Mouse (Mus musculus) midbrain, embryonic 14.5 days (tissue): Measurements from ENCODE around the gene Rnf4. TPM values are rescaled to one million over a fixed set of nuclear protein-coding genes. Genes with fewer than 3 reads are reported as not detected.

Experiments
- ATAC-seq: fragments of 200-750 bp; cut with Nextera tagmentation; 2 replicates; pipeline ENCODE4 v1.8.0; 2017; ENCODE audit warnings: moderate number of reproducible peaks, moderate library complexity; ENCODE audit not compliant: low FRiP score, low TSS enrichment
- DNase-seq: peaks from one replicate; pipeline ENCODE4 v3.0.0-alpha.2; 2015
- H3K27ac ChIP-seq: fragments of 300-500 bp; sonication (generic); replicated peaks from 2 replicates; pipeline ENCODE4 v1.5.1; 2014; ENCODE audit warnings: mild to moderate bottlenecking, low read depth, low read length, moderate library complexity
- H3K27me3 ChIP-seq: fragments of 300-500 bp; sonication (generic); 2 replicates; pipeline ENCODE4 v1.6.1; 2014; ENCODE audit warnings: low read length, control low read depth, mixed read lengths; ENCODE audit not compliant: control insufficient read depth, insufficient read depth
- H3K36me3 ChIP-seq: fragments of 300-500 bp; sonication (generic); 2 replicates; pipeline ENCODE4 v1.6.1; 2014; ENCODE audit warnings: low read length, control low read depth; ENCODE audit not compliant: control insufficient read depth, insufficient read depth
- H3K4me1 ChIP-seq: fragments of 300-500 bp; sonication (generic); 2 replicates; pipeline ENCODE4 v1.6.1; 2014; ENCODE audit warnings: mild to moderate bottlenecking, antibody characterized with exemption, low read length, control low read depth; ENCODE audit not compliant: control insufficient read depth, insufficient read depth
- H3K4me2 ChIP-seq: fragments of 300-500 bp; sonication (generic); 2 replicates; pipeline ENCODE4 v1.6.1; 2014; ENCODE audit warnings: mild to moderate bottlenecking, low read length, moderate library complexity
- H3K4me3 ChIP-seq: fragments of 300-500 bp; sonication (generic); replicated peaks from 2 replicates; pipeline ENCODE4 v1.5.1; 2014; ENCODE audit warnings: low read depth, low read length
- H3K9ac ChIP-seq: fragments of 300-500 bp; sonication (generic); replicated peaks from 2 replicates; pipeline ENCODE4 v1.6.1; 2014; ENCODE audit warnings: mild to moderate bottlenecking, low read length, moderate library complexity
- H3K9me3 ChIP-seq: fragments of 300-500 bp; sonication (generic); 2 replicates; pipeline ENCODE4 v1.6.1; 2016; ENCODE audit warnings: low read length, control low read depth, mixed read lengths; ENCODE audit not compliant: control insufficient read depth
- WGBS: fragments of 180-500 bp; shearing (Covaris S2); extraction: QIAGEN DNeasy Blood & Tissue Kit; methylation state at CpG from one replicate; pipeline ENCODE4 v1.1.7; 2014; 5-methylcytosine and 5-hydroxymethylcytosine counted together
- polyA plus RNA-seq: library from polyadenylated mRNA; unstranded; fragments of >200 nt; fragmentation: Nextera tagmentation; extraction: Ambion mirVana; gene quantifications from 2 replicates; pipeline ENCODE4 v1.2.1, GENCODE M21; 2014

Gene Rnf4
- polyA plus RNA-seq, 1 experiment from 2014 or later = 152 TPM

GRCm38 (mm10) chr5:34363115-34363514, 27.0 kb downstream of the Rnf4 start:
- Histone ChIP-seq H3K4me3 (no peak overlapping the region), H3K4me1 (no peaks in the 10 kb centered on the region), H3K36me3 (peaks cover 26% of the 10 kb centered on the region), H3K27ac (no peak overlapping the region), H3K4me2 (no peak overlapping the region), H3K9me3 (no peaks in the 10 kb centered on the region), H3K9ac (no peak overlapping the region), H3K27me3 (no peaks in the 10 kb centered on the region)
- DNase-seq (no peak), ATAC-seq (no peak)

DNA sequence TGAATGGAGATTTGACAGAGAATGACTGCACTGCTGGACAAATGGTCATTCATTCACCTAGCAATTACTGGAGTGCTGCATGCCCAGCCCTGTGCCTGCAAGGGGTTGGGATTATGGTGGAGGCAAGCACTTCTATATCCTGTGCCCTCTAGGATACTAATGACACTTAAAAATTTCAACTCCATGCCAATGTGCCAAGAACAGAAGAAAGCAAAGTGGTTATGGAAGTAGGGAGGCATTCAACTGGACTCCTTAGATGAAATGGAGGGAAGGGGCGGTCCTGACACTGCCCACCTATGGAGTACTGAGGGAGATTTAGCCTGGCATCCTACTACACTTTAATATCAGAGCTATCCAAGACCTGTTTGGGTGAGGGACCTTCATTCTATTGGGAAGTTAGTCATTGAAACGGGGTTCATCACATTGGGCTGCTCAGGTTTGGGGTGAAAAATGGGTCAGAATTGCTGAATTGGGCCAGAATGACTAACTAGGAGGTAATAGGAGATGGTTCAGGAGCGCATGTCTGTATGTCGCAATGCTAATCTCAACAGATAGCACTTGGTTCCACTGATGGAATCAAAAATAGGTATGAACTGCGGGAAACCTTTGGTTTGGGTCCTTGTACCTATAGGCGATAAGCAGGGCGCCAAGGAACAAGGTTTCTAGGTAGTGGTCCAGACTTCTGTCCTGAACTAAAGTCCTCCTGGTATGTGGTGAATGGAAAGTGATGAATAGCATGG, 32.6 kb downstream of the Rnf4 start:
- Histone ChIP-seq H3K4me2 (peak overlapping the region; percentile 62), H3K9ac (peak overlapping the region; percentile 60), H3K4me1 (peaks cover 14% of the 10 kb centered on the region), H3K27me3 (no peaks in the 10 kb centered on the region), H3K9me3 (no peaks in the 10 kb centered on the region), H3K36me3 (no peaks in the 10 kb centered on the region), H3K27ac (peak overlapping the region; percentile 90), H3K4me3 (peak overlapping the region; percentile 88)
- WGBS = 71% methylated on average over 7 of the region's 7 CpGs
- ATAC-seq = no peak
- no peak for DNase-seq

GRCm38 (mm10) chr5:34369341-34370021, 33.4 kb downstream of the Rnf4 start, which contains the start of gene Fam193a:
Gene Fam193a (plus strand): TSS chr5:34369933.
- peak within 1 kb of the TSS; percentile 90 for H3K27ac ChIP-seq
- no peaks in the 10 kb centered on the region for H3K27me3 ChIP-seq
- DNase-seq (peak; percentile 99), ATAC-seq (peak; percentile 100)
- peak within 1 kb of the TSS; percentile 89 for H3K9ac ChIP-seq
- peak within 1 kb of the TSS; percentile 73 for H3K4me2 ChIP-seq
- peaks cover 14% of the 10 kb centered on the region for H3K4me1 ChIP-seq
- under 1% methylated on average over 59 of the region's 64 CpGs for WGBS
- H3K36me3 ChIP-seq = no peaks in the 10 kb centered on the region
- peak within 1 kb of the TSS; percentile 88 for H3K4me3 ChIP-seq
- H3K9me3 ChIP-seq = no peaks in the 10 kb centered on the region

GRCm38 (mm10) chr5:34370022-34370823, 34.1 kb downstream of the Rnf4 start:
- no peaks in the 10 kb centered on the region for H3K36me3 ChIP-seq
- peak overlapping the region; percentile 89 for H3K9ac ChIP-seq
- peaks cover 17% of the 10 kb centered on the region for H3K4me1 ChIP-seq
- ATAC-seq = peak; percentile 7; the same call in 1 of the 2 replicates
- no peaks in the 10 kb centered on the region for H3K27me3 ChIP-seq
- peak overlapping the region; percentile 90 for H3K27ac ChIP-seq
- DNase-seq = peak; percentile 62
- peak overlapping the region; percentile 73 for H3K4me2 ChIP-seq
- WGBS = under 1% methylated on average over 113 of the region's 114 CpGs
- no peaks in the 10 kb centered on the region for H3K9me3 ChIP-seq
- H3K4me3 ChIP-seq = peak overlapping the region; percentile 88

DNA sequence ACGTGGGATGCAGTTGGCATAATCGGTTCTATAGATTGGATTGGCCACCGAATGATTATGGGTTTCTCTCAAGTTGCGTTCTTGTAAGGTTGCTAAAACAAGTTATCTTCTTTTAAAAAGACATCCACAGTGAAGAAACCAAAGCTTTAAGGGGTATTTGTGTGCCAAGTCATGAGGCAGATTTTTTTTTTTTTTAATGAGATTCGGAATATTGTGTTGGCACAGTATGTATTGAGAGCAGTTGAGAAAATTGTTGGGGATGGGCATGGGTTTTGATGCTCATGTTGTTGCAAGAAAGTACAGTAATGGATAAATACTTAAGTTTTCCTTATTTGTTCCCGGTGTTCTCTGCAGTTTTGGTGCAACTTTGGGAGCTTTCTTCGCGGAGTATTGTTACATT, 34.8 kb downstream of the Rnf4 start:
- 35% methylated on average over 8 of the region's 8 CpGs for WGBS
- peak overlapping the region; percentile 73 for H3K4me2 ChIP-seq
- H3K27ac ChIP-seq = peak overlapping the region; percentile 90
- ATAC-seq = no peak
- no peaks in the 10 kb centered on the region for H3K9me3 ChIP-seq
- H3K9ac ChIP-seq = peak overlapping the region; percentile 89
- H3K36me3 ChIP-seq = no peaks in the 10 kb centered on the region
- peak overlapping the region; percentile 88 for H3K4me3 ChIP-seq
- peaks cover 17% of the 10 kb centered on the region for H3K4me1 ChIP-seq
- DNase-seq = no peak
- H3K27me3 ChIP-seq = no peaks in the 10 kb centered on the region

GRCm38 (mm10) chr5:34372141-34372540, 36.1 kb downstream of the Rnf4 start:
- Histone ChIP-seq H3K27me3 (no peaks in the 10 kb centered on the region), H3K9ac (no peak overlapping the region), H3K27ac (no peak overlapping the region), H3K4me1 (peaks cover 17% of the 10 kb centered on the region), H3K4me2 (peak overlapping the region; percentile 0; the same call in 1 of the 2 replicates), H3K4me3 (no peak overlapping the region), H3K36me3 (no peaks in the 10 kb centered on the region), H3K9me3 (no peaks in the 10 kb centered on the region)
- ATAC-seq = no peak
- DNase-seq = no peak

GRCm38 (mm10) chr5:34372541-34372940, 36.5 kb downstream of the Rnf4 start:
- H3K9ac ChIP-seq = no peak overlapping the region
- no peaks in the 10 kb centered on the region for H3K9me3 ChIP-seq
- H3K4me3 ChIP-seq = no peak overlapping the region
- DNase-seq (no peak), ATAC-seq (no peak)
- no peak overlapping the region for H3K27ac ChIP-seq
- no peaks in the 10 kb centered on the region for H3K27me3 ChIP-seq
- H3K4me2 ChIP-seq = 0 out of 2 replicates have a peak overlapping the region, but pooled peaks have one; percentile 0
- peaks cover 17% of the 10 kb centered on the region for H3K4me1 ChIP-seq
- no peaks in the 10 kb centered on the region for H3K36me3 ChIP-seq

DNA sequence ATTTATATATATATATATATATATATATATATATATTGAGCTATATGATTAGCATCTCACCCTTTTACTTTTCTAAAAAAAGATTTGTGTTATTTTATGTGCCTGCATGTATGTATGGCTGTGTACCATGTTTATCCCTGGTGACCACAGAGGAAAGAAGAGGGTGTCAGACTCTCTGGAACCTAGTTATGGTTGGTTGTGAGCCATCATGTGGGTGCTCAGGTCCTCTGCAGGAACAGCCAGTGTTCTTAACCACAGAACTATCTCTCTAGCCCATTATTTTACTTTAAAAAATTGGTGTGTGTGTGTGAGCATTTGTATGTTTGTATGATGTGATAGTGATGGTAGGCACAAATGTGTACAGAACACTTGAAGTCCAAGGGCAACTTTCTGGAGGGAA, 42.7 kb downstream of the Rnf4 start:
- ATAC-seq = no peak

More for the DNA sequence above, 42.7 kb downstream of the Rnf4 start:
- 0 out of 2 replicates have a peak, but pooled peaks cover 3% of the 10 kb centered on the region for H3K4me1 ChIP-seq
- no peak overlapping the region for H3K9ac ChIP-seq
- no peak overlapping the region for H3K27ac ChIP-seq
- H3K36me3 ChIP-seq = no peaks in the 10 kb centered on the region
- H3K9me3 ChIP-seq = no peaks in the 10 kb centered on the region
- no peak overlapping the region for H3K4me2 ChIP-seq
- DNase-seq = no peak
- no peak overlapping the region for H3K4me3 ChIP-seq
- H3K27me3 ChIP-seq = no peaks in the 10 kb centered on the region
